Mouse (Mus musculus) liver, postnatal 0 days (tissue): ENCODE results near the gene Fam81a.

Experiments
- CTCF ChIP-seq: sonication (generic); IDR thresholded peaks from 2 replicates; pipeline ENCODE4 v1.5.1; 2016; ENCODE audit warnings: antibody characterized with exemption, low read depth
- EP300 ChIP-seq: IDR thresholded peaks from 2 replicates; pipeline ENCODE4 v1.6.1; 2016; ENCODE audit warnings: antibody characterized with exemption, low read depth, mild to moderate bottlenecking

DNA sequence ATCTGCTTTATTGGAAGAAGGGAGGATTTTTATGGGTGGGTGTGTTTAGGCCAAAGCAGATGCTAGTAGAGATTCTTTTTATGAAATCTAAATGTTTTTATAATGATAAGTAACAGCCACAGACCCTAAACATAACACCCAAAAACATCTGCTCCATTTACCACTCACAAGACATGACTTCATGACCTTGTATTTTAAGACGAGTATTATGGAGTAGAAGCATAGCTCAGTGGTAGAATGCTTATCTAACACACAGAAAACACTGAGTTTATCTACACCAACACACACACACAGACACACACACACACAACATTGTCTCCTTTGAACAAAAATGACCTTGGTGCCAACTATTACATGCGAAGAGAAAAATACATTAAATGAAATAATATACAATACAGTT is 97.5 kb downstream of the Fam81a start:
- TF ChIP-seq CTCF: no peak
- peak; percentile 65 for TF ChIP-seq EP300
